Mouse (Mus musculus) heart, adult 2 months (tissue): ENCODE measurements around the gene Pou3f3.

Experiments
- CTCF ChIP-seq: fragments of 200-600 bp; IDR thresholded peaks from 2 replicates; pipeline ENCODE4 v1.8.1; 2022; ENCODE audit warnings: antibody characterized with exemption, mild to moderate bottlenecking, moderate library complexity
- POLR2A ChIP-seq: fragments of 200-500 bp; IDR thresholded peaks from 2 replicates; pipeline ENCODE4 v1.6.1; 2011; ENCODE audit warnings: mild to moderate bottlenecking, low read depth, low read length, control low read depth; ENCODE audit not compliant: insufficient read depth

GRCm38 (mm10) chr1:42697321-42697755, 1.8 kb downstream of the Pou3f3 start:
- TF ChIP-seq CTCF (no peak), POLR2A (no peak)
